Mouse (Mus musculus): ENCODE data around the gene Tmie. TPM values are rescaled to one million over a fixed set of nuclear protein-coding genes. Genes with fewer than 3 reads are reported as not detected.

The Tmie gene
- polyA plus RNA-seq, 1 experiment from 2014 or later: 2.1 TPM

DNA sequence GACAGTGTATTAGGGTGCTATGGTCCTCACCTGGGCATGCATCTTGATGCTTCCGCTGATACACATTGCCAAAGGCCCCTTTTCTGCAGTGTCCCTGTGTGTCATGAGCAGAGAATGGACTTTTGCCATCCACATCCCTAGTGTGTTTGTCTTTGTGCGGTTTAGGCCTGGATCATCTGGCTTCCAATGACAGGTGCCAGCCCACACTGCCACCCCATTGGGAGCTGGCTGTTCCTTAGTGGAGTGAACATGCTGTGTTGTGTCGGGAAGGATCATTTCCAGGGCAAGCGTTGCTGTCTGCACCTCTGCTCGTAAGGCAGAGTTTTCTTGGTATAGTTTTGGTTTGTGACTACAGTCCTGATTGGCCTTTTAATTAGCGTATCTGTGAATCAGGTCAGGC, 21.3 kb upstream of the Tmie start:
- H3K36me3 ChIP-seq: no peaks in the 10 kb centered on the region
- no peaks in the 10 kb centered on the region for H3K27me3 ChIP-seq (replicated peaks)
- H3K4me3 ChIP-seq (replicated peaks): no peak overlapping the region
- H3K4me2 ChIP-seq (replicated peaks): no peak overlapping the region
- 0 out of 2 replicates have a peak, but pooled peaks cover 5% of the 10 kb centered on the region for H3K4me1 ChIP-seq (replicated peaks)
- H3K9me3 ChIP-seq: no peaks in the 10 kb centered on the region
- 90% methylated on average over 6 of the region's 6 CpGs for WGBS
- ATAC-seq: no peak
- H3K27ac ChIP-seq: no peak overlapping the region
- H3K9ac ChIP-seq: no peak overlapping the region

DNA sequence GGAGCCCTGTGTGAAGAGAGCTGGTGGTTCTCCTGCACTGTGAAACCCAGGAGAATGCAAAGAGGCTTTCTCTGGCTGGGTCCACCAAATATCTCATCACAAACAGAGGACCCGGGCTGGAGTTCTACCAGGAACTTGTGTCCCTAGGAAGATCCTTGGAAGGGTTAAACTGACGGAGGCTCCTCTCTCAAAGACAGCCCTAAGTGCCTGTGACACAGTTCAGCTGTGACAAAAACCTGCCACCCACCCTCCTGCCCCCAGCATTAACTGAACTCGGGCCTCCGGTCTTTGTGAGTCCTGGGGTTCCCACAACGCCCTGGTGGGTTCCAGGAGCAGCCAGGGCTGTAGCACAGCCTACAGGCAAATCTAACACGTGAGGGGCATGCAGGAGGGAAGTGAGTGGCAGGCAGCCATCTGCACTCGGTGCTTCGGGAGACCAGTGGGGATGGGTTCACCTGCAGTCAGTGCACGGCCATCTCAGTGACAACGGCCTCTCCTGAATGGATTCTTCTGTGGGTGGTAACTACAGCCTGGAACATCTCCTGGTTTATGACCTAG, 19.6 kb upstream of the Tmie start:
- no peak for ATAC-seq
- no peak overlapping the region for H3K4me2 ChIP-seq (replicated peaks)
- no peaks in the 10 kb centered on the region for H3K27me3 ChIP-seq (replicated peaks)
- WGBS: 44% methylated on average over 10 of the region's 10 CpGs
- no peak overlapping the region for H3K4me3 ChIP-seq (replicated peaks)
- H3K4me1 ChIP-seq (replicated peaks): 0 out of 2 replicates have a peak, but pooled peaks cover 6% of the 10 kb centered on the region
- no peak overlapping the region for H3K27ac ChIP-seq
- no peaks in the 10 kb centered on the region for H3K36me3 ChIP-seq
- H3K9ac ChIP-seq: no peak overlapping the region
- H3K9me3 ChIP-seq: no peaks in the 10 kb centered on the region

- Histone ChIP-seq H3K4me1 (replicated peaks) (0 out of 2 replicates have a peak, but pooled peaks cover 6% of the 10 kb centered on the region), H3K9ac (no peak overlapping the region), H3K27ac (no peak overlapping the region), H3K9me3 (no peaks in the 10 kb centered on the region), H3K4me2 (replicated peaks) (no peak overlapping the region), H3K4me3 (replicated peaks) (no peak overlapping the region), H3K36me3 (no peaks in the 10 kb centered on the region), H3K27me3 (replicated peaks) (no peaks in the 10 kb centered on the region)
- peak; percentile 21; the same call in 1 of the 2 replicates for ATAC-seq
- 20% methylated on average over 6 of the region's 6 CpGs for WGBS
Measured at GRCm38 (mm10) chr9:110896595-110896994, 16.7 kb upstream of the Tmie start.

- no peak for ATAC-seq
- H3K9ac ChIP-seq: no peak overlapping the region
- H3K9me3 ChIP-seq: no peaks in the 10 kb centered on the region
- H3K4me2 ChIP-seq (replicated peaks): no peak overlapping the region
- no peak overlapping the region for H3K27ac ChIP-seq
- WGBS: 32% methylated on average over 7 of the region's 7 CpGs
- peaks cover 10% of the 10 kb centered on the region; the same call in 1 of the 2 replicates for H3K4me1 ChIP-seq (replicated peaks)
- H3K36me3 ChIP-seq: no peaks in the 10 kb centered on the region
- no peak overlapping the region for H3K4me3 ChIP-seq (replicated peaks)
- H3K27me3 ChIP-seq (replicated peaks): no peaks in the 10 kb centered on the region
Measured at GRCm38 (mm10) chr9:110895994-110896393, 16.1 kb upstream of the Tmie start.

DNA sequence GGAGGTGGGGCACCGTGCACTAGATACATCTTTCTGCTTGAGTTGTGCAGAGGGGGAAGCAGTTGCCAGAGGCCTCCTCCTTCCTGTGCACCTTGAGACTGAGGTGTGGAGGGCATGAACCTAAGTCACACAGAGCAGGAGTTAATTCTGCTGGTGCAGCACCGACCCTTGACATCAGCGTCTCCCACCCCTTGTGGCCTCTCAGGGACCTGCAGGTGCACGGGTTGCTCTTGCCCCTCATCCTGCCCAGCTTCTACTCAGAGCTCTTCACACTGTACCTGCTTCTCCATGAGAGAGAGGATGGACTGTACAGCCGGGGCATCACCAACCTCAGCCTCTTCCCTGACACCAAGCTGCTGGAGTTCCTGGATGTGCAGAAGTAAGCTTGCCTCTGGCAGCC, 15.6 kb upstream of the Tmie start:
- Histone ChIP-seq H3K27ac (no peak overlapping the region), H3K4me1 (replicated peaks) (peaks cover 10% of the 10 kb centered on the region; the same call in 1 of the 2 replicates), H3K9ac (no peak overlapping the region), H3K4me2 (replicated peaks) (no peak overlapping the region), H3K9me3 (no peaks in the 10 kb centered on the region), H3K36me3 (no peaks in the 10 kb centered on the region), H3K4me3 (replicated peaks) (no peak overlapping the region), H3K27me3 (replicated peaks) (no peaks in the 10 kb centered on the region)
- WGBS: 61% methylated on average over 5 of the region's 5 CpGs
- ATAC-seq: no peak

GRCm38 (mm10) chr9:110893429-110893828, 13.5 kb upstream of the Tmie start:
- 63% methylated on average over 10 of the region's 10 CpGs for WGBS
- Histone ChIP-seq H3K4me2 (replicated peaks) (no peak overlapping the region), H3K4me1 (replicated peaks) (peaks cover 18% of the 10 kb centered on the region; the same call in 1 of the 2 replicates), H3K27me3 (replicated peaks) (no peaks in the 10 kb centered on the region), H3K27ac (no peak overlapping the region), H3K9me3 (no peaks in the 10 kb centered on the region), H3K4me3 (replicated peaks) (no peak overlapping the region), H3K9ac (no peak overlapping the region), H3K36me3 (no peaks in the 10 kb centered on the region)
- ATAC-seq: no peak

DNA sequence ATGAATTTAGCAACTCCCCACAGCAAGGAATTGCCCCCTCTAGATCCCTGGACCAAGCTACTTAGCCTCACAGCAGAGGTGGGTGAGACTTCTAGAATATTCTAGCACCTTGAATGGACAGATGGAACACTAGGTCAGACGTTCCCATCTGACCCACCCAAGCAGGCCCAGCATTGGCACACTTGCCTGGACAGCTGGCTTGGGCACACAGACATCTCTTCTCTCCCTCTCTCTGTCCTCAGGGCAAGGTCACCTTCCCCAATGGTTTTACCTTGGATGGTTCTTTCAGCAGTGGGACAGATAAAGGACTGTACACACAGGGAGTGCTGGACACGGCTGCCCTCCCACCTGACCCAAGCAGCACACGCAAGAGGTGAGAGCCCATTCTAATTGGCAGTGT, 12.6 kb upstream of the Tmie start:
- ATAC-seq: no peak
- Histone ChIP-seq H3K9me3 (no peaks in the 10 kb centered on the region), H3K4me2 (replicated peaks) (no peak overlapping the region), H3K4me3 (replicated peaks) (no peak overlapping the region), H3K9ac (no peak overlapping the region), H3K36me3 (no peaks in the 10 kb centered on the region), H3K27me3 (replicated peaks) (no peaks in the 10 kb centered on the region), H3K4me1 (replicated peaks) (peaks cover 24% of the 10 kb centered on the region; the same call in 1 of the 2 replicates), H3K27ac (no peak overlapping the region)
- 90% methylated on average over 3 of the region's 3 CpGs for WGBS

DNA sequence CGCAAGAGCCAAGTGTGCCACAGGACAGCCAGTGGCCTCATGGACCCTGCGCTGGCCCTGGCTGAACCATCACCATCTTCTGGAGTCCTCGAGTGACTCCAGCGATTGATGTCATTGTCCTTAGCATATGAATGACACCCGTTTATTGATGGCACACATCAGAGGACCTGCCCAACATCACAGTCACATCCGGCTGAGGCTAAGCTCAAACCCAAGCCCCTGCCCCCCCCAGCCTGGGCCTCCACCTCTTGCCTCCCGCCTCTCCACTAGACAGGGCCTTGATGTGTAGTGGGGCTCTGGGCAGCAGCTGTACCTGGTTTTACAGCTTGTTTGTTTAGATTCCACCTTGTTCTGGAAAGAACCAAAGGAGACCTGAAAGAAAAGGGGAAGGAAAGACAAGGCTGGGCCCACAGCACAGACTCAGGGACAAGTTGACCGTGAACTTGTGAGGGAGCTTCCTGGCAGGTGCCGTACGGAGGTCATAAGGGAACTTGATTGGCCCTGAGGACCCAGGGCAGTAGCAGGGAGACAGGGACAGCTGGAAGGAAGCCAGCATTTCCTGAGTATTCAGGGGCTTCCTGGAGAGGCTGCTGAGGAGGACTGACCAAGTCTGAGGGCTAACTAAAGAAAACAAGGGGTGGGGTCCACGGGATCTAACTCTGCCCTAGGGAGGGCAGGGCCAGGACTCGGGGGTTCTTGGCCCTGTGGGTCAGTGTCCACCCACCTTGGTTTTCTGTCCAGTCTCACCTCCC, 11.3 kb upstream of the Tmie start:
- no peak overlapping the region for H3K9ac ChIP-seq
- peaks cover 19% of the 10 kb centered on the region; the same call in 1 of the 2 replicates for H3K4me1 ChIP-seq (replicated peaks)
- H3K9me3 ChIP-seq: no peaks in the 10 kb centered on the region
- WGBS: 62% methylated on average over 12 of the region's 12 CpGs
- no peak overlapping the region for H3K4me2 ChIP-seq (replicated peaks)
- ATAC-seq: no peak
- H3K36me3 ChIP-seq: no peaks in the 10 kb centered on the region
- no peak overlapping the region for H3K4me3 ChIP-seq (replicated peaks)
- no peak overlapping the region for H3K27ac ChIP-seq
- H3K27me3 ChIP-seq (replicated peaks): no peaks in the 10 kb centered on the region

DNA sequence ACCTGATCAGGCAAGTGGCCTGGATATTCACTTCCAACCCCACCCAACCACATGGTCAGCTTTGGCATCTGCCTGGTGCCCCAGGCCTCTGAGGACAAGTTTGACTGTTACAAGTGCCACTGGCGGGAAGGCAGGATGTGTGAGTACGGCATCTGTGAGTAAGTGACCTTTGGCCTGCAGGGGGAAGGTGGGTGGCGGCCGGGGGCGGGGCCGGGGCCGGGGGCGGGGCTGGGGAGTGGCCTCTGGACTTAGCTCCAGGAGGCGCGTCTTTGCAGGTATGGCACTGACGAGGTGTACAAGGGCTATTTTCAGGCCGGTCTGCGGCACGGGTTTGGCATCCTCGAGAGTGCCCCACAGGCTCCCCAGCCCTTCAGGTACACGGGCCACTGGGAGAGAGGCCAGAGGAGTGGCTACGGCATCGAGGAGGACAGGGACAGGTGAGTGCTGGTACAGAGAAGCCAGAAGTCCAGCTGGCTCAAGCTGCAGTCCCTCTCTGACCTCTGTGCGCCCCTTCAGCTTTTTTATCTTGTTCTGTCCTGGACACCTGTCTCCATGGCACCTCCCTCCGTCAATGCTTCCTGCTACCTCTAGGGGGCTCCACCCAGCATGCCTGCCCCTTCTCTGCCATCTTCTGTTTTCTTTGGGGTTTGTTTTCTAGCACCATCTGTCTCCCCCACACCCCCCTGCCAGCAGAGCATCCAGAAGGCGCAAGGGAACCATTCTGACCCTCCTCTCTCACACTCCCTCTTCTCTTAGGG, 10.3 kb upstream of the Tmie start:
- H3K4me2 ChIP-seq (replicated peaks): peak overlapping the region; percentile 46
- H3K27me3 ChIP-seq (replicated peaks): no peaks in the 10 kb centered on the region
- no peak overlapping the region; the same call in 1 of the 2 replicates for H3K27ac ChIP-seq

GRCm38 (mm10) chr9:110888935-110889334, 9.0 kb upstream of the Tmie start:
- no peak for ATAC-seq
- H3K4me2 ChIP-seq (replicated peaks): no peak overlapping the region
- H3K27me3 ChIP-seq (replicated peaks): no peaks in the 10 kb centered on the region
- H3K4me1 ChIP-seq (replicated peaks): peaks cover 18% of the 10 kb centered on the region; the same call in 1 of the 2 replicates
- WGBS: 91% methylated on average over 14 of the region's 14 CpGs
- no peaks in the 10 kb centered on the region for H3K36me3 ChIP-seq
- H3K9me3 ChIP-seq: no peaks in the 10 kb centered on the region
- H3K9ac ChIP-seq: no peak overlapping the region
- H3K4me3 ChIP-seq (replicated peaks): no peak overlapping the region
- no peak overlapping the region for H3K27ac ChIP-seq

More for the DNA sequence above, 10.3 kb upstream of the Tmie start:
- Histone ChIP-seq H3K36me3 (no peaks in the 10 kb centered on the region), H3K9me3 (no peaks in the 10 kb centered on the region), H3K4me1 (replicated peaks) (peaks cover 18% of the 10 kb centered on the region; the same call in 1 of the 2 replicates), H3K9ac (no peak overlapping the region), H3K4me3 (replicated peaks) (no peak overlapping the region)
- 10% methylated on average over 21 of the region's 21 CpGs for WGBS
- ATAC-seq: peak; percentile 88

- H3K27me3 ChIP-seq (replicated peaks): no peaks in the 10 kb centered on the region
- ATAC-seq: no peak
- 61% methylated on average over 9 of the region's 9 CpGs for WGBS
Measured at GRCm38 (mm10) chr9:110887388-110888303, 7.7 kb upstream of the Tmie start.

More at GRCm38 (mm10) chr9:110887388-110888303, 7.7 kb upstream of the Tmie start:
- Histone ChIP-seq H3K9me3 (no peaks in the 10 kb centered on the region), H3K4me3 (replicated peaks) (no peak overlapping the region), H3K36me3 (no peaks in the 10 kb centered on the region), H3K9ac (no peak overlapping the region), H3K4me2 (replicated peaks) (no peak overlapping the region), H3K4me1 (replicated peaks) (peaks cover 18% of the 10 kb centered on the region; the same call in 1 of the 2 replicates), H3K27ac (no peak overlapping the region)

All from intestine, embryonic 15.5 days (tissue).